Mouse (Mus musculus): Measurements from ENCODE around the gene Pdgfa. TPM values are rescaled to one million over a fixed set of nuclear protein-coding genes. Genes with fewer than 3 reads are reported as not detected.

The Pdgfa gene
- polyA plus RNA-seq, 1 experiment from 2014 or later = 29.3 TPM

DNA sequence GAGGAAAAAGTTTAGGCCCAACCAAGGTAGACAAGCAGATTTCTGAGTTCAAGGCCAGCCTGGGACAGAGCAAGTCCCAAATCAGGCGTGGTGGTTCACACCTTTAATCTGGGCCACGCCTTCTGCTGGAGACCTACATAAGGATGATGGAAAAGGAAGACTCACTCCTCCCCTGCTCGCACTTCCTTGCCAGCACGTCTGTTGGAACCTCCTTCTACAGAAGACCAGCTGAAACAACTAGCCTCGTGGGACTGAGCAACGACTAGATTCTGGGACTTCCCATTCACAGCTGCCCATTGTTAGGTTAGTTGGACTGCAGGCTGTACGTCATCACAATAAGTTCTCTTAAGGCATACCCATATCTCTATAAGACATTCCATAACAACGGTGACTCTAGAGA, 55.3 kb downstream of the Pdgfa start:
- no peaks in the 10 kb centered on the region for H3K36me3 ChIP-seq (ENCODE audit: control insufficient read depth, insufficient read depth, low read length)
- H3K9me3 ChIP-seq (replicated peaks; ENCODE audit: control insufficient read depth, low read length) = no peaks in the 10 kb centered on the region
- no peak for ATAC-seq (replicated peaks; ENCODE audit: insufficient number of reproducible peaks, low FRiP score, low TSS enrichment)
- H3K27me3 ChIP-seq (ENCODE audit: control insufficient read depth, insufficient read depth, low read length) = no peaks in the 10 kb centered on the region
- H3K4me1 ChIP-seq (ENCODE audit: control insufficient read depth, insufficient read depth, low read length) = peaks cover 7% of the 10 kb centered on the region; the same call in 1 of the 2 replicates
- no peak overlapping the region for H3K4me2 ChIP-seq
- H3K27ac ChIP-seq (ENCODE audit: low read depth, low read length) = no peak overlapping the region
- H3K9ac ChIP-seq (ENCODE audit: low read depth, low read length) = no peak overlapping the region
- 59% methylated on average over 8 of the region's 8 CpGs for WGBS (ENCODE audit: insufficient replicate concordance)
- no peak overlapping the region for H3K4me3 ChIP-seq (ENCODE audit: low read depth, low read length)

DNA sequence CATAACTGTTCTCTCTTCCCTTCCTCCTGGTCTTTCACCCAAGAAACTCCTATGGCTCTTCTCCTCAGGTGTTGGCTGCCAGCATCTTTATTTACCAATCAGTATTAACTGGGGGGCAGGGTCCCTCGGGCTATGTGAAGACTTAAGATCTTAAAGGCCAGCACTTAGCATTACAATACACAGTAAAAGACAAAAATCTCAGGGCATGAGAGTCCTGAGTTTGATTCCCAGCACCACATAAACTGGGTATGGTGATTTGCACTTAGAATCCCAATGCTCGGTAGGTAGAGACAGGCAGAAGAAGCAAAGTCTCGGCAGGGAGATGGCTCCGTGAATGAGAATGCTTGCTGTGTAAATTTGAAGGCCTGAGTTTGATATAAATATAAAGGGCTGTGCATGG, 56.6 kb downstream of the Pdgfa start:
- H3K27ac ChIP-seq (ENCODE audit: low read depth, low read length) = no peak overlapping the region
- no peaks in the 10 kb centered on the region for H3K36me3 ChIP-seq (ENCODE audit: control insufficient read depth, insufficient read depth, low read length)
- no peak overlapping the region for H3K4me2 ChIP-seq
- no peaks in the 10 kb centered on the region; the same call in 1 of the 2 replicates for H3K27me3 ChIP-seq (ENCODE audit: control insufficient read depth, insufficient read depth, low read length)
- 82% methylated on average over 4 of the region's 4 CpGs for WGBS (ENCODE audit: insufficient replicate concordance)
- no peaks in the 10 kb centered on the region for H3K9me3 ChIP-seq (replicated peaks; ENCODE audit: control insufficient read depth, low read length)
- no peak overlapping the region for H3K9ac ChIP-seq (ENCODE audit: low read depth, low read length)
- H3K4me3 ChIP-seq (ENCODE audit: low read depth, low read length) = no peak overlapping the region
- no peak for ATAC-seq (replicated peaks; ENCODE audit: insufficient number of reproducible peaks, low FRiP score, low TSS enrichment)
- H3K4me1 ChIP-seq (ENCODE audit: control insufficient read depth, insufficient read depth, low read length) = peaks cover 7% of the 10 kb centered on the region; the same call in 1 of the 2 replicates

DNA sequence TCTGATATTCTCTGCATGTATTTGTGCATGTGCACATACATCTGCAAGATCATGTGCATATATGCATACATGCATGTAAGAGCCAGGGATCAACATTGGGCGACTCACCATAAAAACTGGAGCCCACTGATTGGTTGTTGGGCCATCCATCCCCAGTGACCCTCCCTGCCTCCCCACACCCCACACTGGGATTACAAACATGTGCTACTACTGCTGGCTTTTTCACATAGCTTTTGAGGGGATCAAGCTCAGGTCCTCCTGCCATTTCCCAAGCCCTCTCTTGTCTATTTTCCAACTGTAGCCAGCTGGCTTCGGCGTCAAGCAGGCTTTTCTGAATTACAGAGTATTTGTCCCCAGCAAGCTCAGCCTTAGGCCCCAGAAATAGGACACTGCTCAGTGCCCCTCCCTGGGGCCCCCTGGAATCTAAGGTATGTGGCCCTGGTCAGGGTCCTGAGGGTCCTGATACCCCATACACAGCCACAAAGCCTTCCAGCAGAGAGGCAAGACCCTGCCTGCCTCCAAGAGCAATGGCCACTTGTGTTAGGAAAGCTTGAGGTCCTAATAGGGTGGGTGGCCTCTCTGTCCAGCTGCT, 58.5 kb downstream of the Pdgfa start:
- Histone ChIP-seq H3K27ac (ENCODE audit: low read depth, low read length) (no peak overlapping the region), H3K4me2 (no peak overlapping the region), H3K9ac (ENCODE audit: low read depth, low read length) (no peak overlapping the region), H3K4me1 (ENCODE audit: control insufficient read depth, insufficient read depth, low read length) (peaks cover 14% of the 10 kb centered on the region; the same call in 1 of the 2 replicates), H3K36me3 (ENCODE audit: control insufficient read depth, insufficient read depth, low read length) (no peaks in the 10 kb centered on the region), H3K27me3 (ENCODE audit: control insufficient read depth, insufficient read depth, low read length) (no peaks in the 10 kb centered on the region; the same call in 1 of the 2 replicates), H3K4me3 (ENCODE audit: low read depth, low read length) (no peak overlapping the region), H3K9me3 (replicated peaks; ENCODE audit: control insufficient read depth, low read length) (no peaks in the 10 kb centered on the region)
- no peak for ATAC-seq (replicated peaks; ENCODE audit: insufficient number of reproducible peaks, low FRiP score, low TSS enrichment)
- WGBS (ENCODE audit: insufficient replicate concordance) = 66% methylated on average over 3 of the region's 3 CpGs

DNA sequence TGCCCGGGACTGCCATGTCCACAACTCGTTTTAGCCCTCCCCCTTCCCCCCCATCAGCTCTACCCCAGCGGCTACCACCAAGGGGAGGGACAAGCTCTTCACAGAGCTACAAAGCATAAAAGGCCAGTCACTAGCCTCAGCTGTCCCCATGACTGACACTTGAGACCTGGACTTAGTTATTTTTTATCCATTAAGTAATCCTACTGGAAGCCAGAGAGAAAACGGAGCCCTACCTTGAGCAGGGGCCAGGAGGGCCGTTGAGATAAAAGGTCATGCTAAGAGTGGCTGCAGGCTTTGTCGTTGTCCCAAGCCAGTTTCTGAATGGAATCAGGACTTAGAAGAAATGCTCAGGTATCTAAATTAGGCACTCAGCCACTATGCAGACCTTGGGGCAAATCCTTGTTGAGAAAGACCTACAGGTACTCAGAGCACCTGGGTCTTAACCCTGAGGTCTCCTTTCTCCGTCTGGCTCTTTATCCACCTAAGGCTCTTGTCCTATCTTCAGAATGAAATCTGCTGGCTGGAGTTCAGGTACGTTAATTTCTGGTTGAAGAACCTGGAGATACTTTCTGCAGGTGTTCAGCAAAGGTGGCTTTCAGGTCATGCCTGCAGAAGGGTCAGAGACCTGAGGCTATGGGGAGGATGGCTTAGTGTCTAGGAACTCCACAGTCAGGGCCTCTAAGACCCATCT, 60.6 kb downstream of the Pdgfa start:
- H3K36me3 ChIP-seq (ENCODE audit: control insufficient read depth, insufficient read depth, low read length) = no peaks in the 10 kb centered on the region
- 65% methylated on average over 8 of the region's 8 CpGs for WGBS (ENCODE audit: insufficient replicate concordance)
- no peak for ATAC-seq (replicated peaks; ENCODE audit: insufficient number of reproducible peaks, low FRiP score, low TSS enrichment)

DNA sequence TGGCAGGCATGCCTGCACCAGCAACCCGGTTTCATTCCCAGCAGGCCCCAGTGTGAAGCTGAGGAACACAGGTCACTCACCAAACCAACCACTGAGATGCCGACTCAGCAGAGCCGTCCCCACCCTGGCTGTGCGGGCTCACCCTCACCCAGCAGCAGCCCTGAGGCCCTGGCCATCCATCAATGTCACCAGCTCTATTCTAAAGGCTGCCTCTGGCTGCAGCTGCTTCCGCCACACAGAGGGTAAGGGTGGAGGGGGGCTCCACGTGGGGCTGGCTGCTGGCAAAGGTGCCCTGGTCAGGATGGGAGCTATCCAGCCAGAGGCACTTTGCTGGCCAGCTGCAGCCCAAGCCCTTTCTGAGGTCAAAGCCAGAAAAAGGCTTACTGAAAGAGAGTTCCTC, 62.6 kb downstream of the Pdgfa start:
- no peak overlapping the region for H3K27ac ChIP-seq (ENCODE audit: low read depth, low read length)
- H3K4me1 ChIP-seq (ENCODE audit: control insufficient read depth, insufficient read depth, low read length) = peaks cover 29% of the 10 kb centered on the region
- no peak for ATAC-seq (replicated peaks; ENCODE audit: insufficient number of reproducible peaks, low FRiP score, low TSS enrichment)
- H3K36me3 ChIP-seq (ENCODE audit: control insufficient read depth, insufficient read depth, low read length) = no peaks in the 10 kb centered on the region
- H3K4me2 ChIP-seq = no peak overlapping the region
- H3K4me3 ChIP-seq (ENCODE audit: low read depth, low read length) = no peak overlapping the region
- H3K9me3 ChIP-seq (replicated peaks; ENCODE audit: control insufficient read depth, low read length) = no peaks in the 10 kb centered on the region
- peaks cover 12% of the 10 kb centered on the region for H3K27me3 ChIP-seq (ENCODE audit: control insufficient read depth, insufficient read depth, low read length)
- 10% methylated on average over 6 of the region's 6 CpGs for WGBS (ENCODE audit: insufficient replicate concordance)
- H3K9ac ChIP-seq (ENCODE audit: low read depth, low read length) = peak overlapping the region; percentile 16; the same call in 1 of the 2 replicates

More for the DNA sequence above, 60.6 kb downstream of the Pdgfa start:
- no peak overlapping the region for H3K9ac ChIP-seq (ENCODE audit: low read depth, low read length)
- H3K27me3 ChIP-seq (ENCODE audit: control insufficient read depth, insufficient read depth, low read length) = peaks cover 5% of the 10 kb centered on the region
- no peaks in the 10 kb centered on the region for H3K9me3 ChIP-seq (replicated peaks; ENCODE audit: control insufficient read depth, low read length)
- peaks cover 29% of the 10 kb centered on the region for H3K4me1 ChIP-seq (ENCODE audit: control insufficient read depth, insufficient read depth, low read length)
- no peak overlapping the region for H3K4me3 ChIP-seq (ENCODE audit: low read depth, low read length)
- no peak overlapping the region for H3K27ac ChIP-seq (ENCODE audit: low read depth, low read length)
- no peak overlapping the region for H3K4me2 ChIP-seq

DNA sequence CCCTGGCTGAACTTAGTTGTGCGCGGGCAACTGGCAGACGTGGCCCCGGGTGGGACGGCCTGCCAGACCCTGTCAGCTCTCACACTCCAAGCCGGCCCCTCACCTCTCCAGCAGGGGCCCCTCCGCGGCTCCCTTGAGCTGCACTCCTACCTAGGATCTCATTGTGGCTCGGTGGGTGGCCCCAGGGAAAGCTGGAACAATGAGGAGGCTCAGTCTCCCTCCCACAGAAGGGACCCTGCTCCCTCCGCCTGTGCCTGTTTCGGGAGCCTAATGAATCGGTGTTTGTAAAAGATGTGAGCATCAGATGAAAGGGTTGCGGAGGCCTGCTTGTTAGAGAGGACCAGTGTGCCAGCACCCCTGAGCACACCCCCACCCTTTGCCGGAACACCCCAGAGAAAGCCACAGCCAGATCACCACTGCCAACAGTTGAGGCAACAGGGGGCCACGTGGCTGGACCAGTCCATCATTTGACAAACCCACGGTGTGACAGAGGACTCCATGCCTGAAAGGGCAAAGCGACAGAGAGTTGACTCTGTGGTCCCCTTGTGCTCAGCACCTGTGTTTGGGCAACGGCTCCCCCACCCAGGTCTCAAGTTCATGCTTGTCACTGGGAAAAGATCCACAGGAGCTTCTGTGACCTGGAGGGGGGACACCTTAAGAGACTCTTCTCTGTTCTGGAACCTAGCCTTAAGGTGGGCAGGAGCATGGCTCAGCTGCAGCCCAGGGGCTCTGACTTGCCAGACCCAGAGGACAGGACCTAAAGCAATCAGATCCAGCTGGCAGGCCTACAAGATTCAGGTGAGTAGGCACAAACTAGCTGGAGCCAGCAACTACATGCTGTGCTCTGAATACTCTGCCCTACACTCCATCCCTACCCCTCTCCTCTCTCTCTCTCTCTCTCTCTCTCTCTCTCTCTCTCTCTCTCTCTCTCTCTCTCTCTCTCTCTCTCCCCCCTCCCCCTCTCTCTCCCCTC, 64.4 kb downstream of the Pdgfa start:
- no peak overlapping the region for H3K4me3 ChIP-seq (ENCODE audit: low read depth, low read length)
- peak overlapping the region; percentile 30 for H3K4me2 ChIP-seq
- no peak overlapping the region for H3K27ac ChIP-seq (ENCODE audit: low read depth, low read length)

DNA sequence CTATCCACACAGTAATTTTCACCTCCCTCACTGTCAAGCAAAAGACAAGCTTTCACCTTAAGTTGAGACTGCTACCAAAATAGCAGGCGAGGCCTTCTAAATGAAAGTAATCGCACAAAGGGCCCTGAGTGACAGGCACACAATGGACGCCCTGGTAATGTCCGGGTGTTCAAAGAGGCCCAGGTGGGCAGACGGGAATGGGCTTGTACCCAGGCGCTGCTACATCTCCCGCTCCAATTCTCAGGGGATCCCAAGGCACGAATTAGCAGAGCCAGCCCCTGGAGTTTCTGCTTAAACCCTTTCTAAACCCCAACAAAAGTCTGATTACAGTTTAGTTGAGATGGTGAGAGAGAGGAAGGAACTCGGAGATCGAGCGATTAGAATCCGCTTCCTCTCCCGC, 65.3 kb downstream of the Pdgfa start:
- Histone ChIP-seq H3K9ac (ENCODE audit: low read depth, low read length) (peak overlapping the region; percentile 43; the same call in 1 of the 2 replicates), H3K4me1 (ENCODE audit: control insufficient read depth, insufficient read depth, low read length) (peaks cover 21% of the 10 kb centered on the region), H3K4me3 (ENCODE audit: low read depth, low read length) (no peak overlapping the region), H3K27me3 (ENCODE audit: control insufficient read depth, insufficient read depth, low read length) (peaks cover 12% of the 10 kb centered on the region), H3K36me3 (ENCODE audit: control insufficient read depth, insufficient read depth, low read length) (no peaks in the 10 kb centered on the region), H3K9me3 (replicated peaks; ENCODE audit: control insufficient read depth, low read length) (no peaks in the 10 kb centered on the region), H3K27ac (ENCODE audit: low read depth, low read length) (no peak overlapping the region), H3K4me2 (peak overlapping the region; percentile 30)
- no peak for ATAC-seq (replicated peaks; ENCODE audit: insufficient number of reproducible peaks, low FRiP score, low TSS enrichment)
- 20% methylated on average over 13 of the region's 13 CpGs for WGBS (ENCODE audit: insufficient replicate concordance)

More for the DNA sequence above, 64.4 kb downstream of the Pdgfa start:
- Histone ChIP-seq H3K27me3 (ENCODE audit: control insufficient read depth, insufficient read depth, low read length) (peaks cover 12% of the 10 kb centered on the region), H3K36me3 (ENCODE audit: control insufficient read depth, insufficient read depth, low read length) (no peaks in the 10 kb centered on the region), H3K9me3 (replicated peaks; ENCODE audit: control insufficient read depth, low read length) (no peaks in the 10 kb centered on the region), H3K9ac (ENCODE audit: low read depth, low read length) (peak overlapping the region; percentile 43; the same call in 1 of the 2 replicates), H3K4me1 (ENCODE audit: control insufficient read depth, insufficient read depth, low read length) (peaks cover 21% of the 10 kb centered on the region)
- WGBS (ENCODE audit: insufficient replicate concordance) = 15% methylated on average over 18 of the region's 18 CpGs
- 0 out of 2 replicates have a peak, but pooled peaks have one; percentile 27 for ATAC-seq (replicated peaks; ENCODE audit: insufficient number of reproducible peaks, low FRiP score, low TSS enrichment)

DNA sequence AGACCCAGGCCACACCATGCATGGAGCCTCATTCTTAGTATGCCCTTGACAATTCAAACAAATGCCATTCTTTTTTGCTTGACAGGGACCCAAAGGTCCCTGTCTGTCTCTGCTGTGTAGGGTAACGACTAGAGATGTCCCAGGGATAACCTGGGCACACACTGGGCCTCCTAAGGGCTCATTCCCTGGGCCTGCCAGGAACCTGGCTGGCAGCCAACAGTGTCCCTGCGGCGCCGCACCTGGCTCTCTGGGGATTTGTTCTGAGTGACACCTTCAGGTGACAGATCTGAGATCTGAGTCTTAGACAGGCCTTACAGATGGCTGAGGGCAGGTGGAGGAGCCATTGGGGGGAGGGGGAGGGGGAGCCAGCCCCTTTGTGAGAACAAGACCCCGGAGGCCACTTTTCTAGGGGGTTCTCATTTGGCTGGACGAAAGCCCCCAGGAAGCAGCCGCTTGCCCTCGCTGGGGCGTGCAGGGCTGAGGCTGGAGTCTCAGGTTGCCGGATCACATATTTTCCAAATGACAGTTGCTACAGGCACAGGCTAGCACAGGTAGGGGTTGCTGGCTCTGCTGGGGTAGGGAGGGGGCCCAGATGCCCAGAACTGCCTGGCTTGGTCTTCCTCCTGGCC, 67.2 kb downstream of the Pdgfa start:
- WGBS (ENCODE audit: insufficient replicate concordance) = 69% methylated on average over 10 of the region's 10 CpGs
- no peak overlapping the region for H3K27ac ChIP-seq (ENCODE audit: low read depth, low read length)
- H3K4me3 ChIP-seq (ENCODE audit: low read depth, low read length) = no peak overlapping the region
- no peak overlapping the region for H3K9ac ChIP-seq (ENCODE audit: low read depth, low read length)
- H3K9me3 ChIP-seq (replicated peaks; ENCODE audit: control insufficient read depth, low read length) = no peaks in the 10 kb centered on the region
- no peak overlapping the region for H3K4me2 ChIP-seq
- peaks cover 21% of the 10 kb centered on the region for H3K4me1 ChIP-seq (ENCODE audit: control insufficient read depth, insufficient read depth, low read length)
- H3K36me3 ChIP-seq (ENCODE audit: control insufficient read depth, insufficient read depth, low read length) = no peaks in the 10 kb centered on the region
- no peak for ATAC-seq (replicated peaks; ENCODE audit: insufficient number of reproducible peaks, low FRiP score, low TSS enrichment)
- peaks cover 12% of the 10 kb centered on the region for H3K27me3 ChIP-seq (ENCODE audit: control insufficient read depth, insufficient read depth, low read length)
